Mouse (Mus musculus): ENCODE results near the gene Cdkl4. TPM values are rescaled to one million over a fixed set of nuclear protein-coding genes. Genes with fewer than 3 reads are reported as not detected.

The Cdkl4 gene
- total and polyA plus RNA-seq, 3 experiments, result 0.42 to 0.71 TPM; not detected in 1

DNA sequence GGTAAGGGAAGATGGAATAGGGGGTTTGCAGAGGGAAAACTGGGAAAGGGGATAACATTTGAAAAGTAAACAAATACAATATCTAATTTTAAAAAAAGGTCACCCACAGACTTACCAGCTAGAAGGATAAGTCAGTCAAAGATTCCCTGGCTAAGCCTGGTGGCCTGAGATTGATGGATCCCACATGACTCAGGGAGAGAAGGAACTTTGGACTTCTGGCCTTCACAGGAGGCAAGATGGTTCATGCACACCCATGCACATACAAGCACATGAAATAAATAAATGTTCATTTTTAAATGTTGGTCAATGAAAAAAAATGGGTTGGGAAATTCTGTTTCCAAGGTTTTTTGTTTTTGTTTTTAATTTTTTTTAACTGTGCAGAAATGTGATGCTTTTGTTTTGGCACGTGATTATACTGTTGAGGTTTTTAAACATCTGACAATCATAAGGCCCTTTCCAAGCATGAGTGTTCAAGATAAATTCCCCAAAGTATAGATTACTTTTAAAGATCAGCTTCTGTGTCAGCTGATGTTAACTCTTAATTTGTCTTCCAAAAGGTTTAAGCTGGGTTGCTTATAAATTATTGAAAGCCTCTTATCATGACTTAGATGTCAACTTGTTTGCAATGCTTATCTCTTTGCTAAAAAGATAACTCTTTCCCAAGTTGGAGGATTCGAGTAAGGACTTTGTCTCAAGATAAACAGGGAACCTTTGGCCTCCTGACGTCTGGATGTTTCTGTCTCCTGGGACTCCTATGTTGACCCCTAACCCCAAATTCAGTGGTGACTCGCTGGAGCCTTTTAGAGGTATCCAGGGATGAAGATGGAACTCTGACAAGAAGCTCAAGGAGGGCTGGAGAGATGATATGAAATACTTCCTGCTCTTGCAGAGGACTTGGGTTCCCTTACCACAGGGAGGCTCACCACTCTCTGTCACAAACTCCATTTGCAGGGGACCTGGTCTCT, 67.8 kb downstream of the Cdkl4 start:
- H3K36me3 ChIP-seq (ENCODE audit: control insufficient read depth in 1 of 2, insufficient read depth in 2 of 2, low read length in 2 of 2), result peaks cover 0 to 16% of the 10 kb centered on the region in 2 experiments; a peak in 2 of 4 replicates
- no peak overlapping the region for H3K4me3 ChIP-seq (ENCODE audit: control insufficient read depth in 1 of 2, insufficient read depth in 1 of 2, low read depth in 2 of 2, low read length in 2 of 2)
- TF ChIP-seq USF1 (IDR thresholded peaks at IDR 0.05; ENCODE audit: low read depth, low read length) (peak; percentile 63; the same call in 1 of the 2 replicates), ETS1 (IDR thresholded peaks at IDR 0.05; ENCODE audit: low read depth, low read length) (peak; percentile 46; the same call in 1 of the 2 replicates), GABPA (IDR thresholded peaks at IDR 0.05; ENCODE audit: low read depth, low read length) (no peak), RAD21 (IDR thresholded peaks at IDR 0.05; ENCODE audit: low read depth, low read length) (no peak), GATA1 (IDR thresholded peaks at IDR 0.05; ENCODE audit: low read depth, low read length) (0 out of 2 replicates have a peak, but pooled peaks have one; percentile 34), ZNF384 (IDR thresholded peaks at IDR 0.05; ENCODE audit: low read depth, low read length) (no peak), BHLHE40 (IDR thresholded peaks at IDR 0.05; ENCODE audit: borderline replicate concordance, low read depth, low read length) (peak; percentile 62; the same call in 1 of the 2 replicates), EP300 (IDR thresholded peaks at IDR 0.05; ENCODE audit: low read depth in 1 of 2, low read length in 2 of 2) (peak in 1 of 2 experiments; percentile 42; a peak in 1 of 4 replicates), SIN3A (IDR thresholded peaks at IDR 0.05; ENCODE audit: low read length) (0 out of 2 replicates have a peak, but pooled peaks have one; percentile 22), ZMIZ1 (IDR thresholded peaks at IDR 0.05; ENCODE audit: low read depth, low read length) (no peak)
- no peaks in the 10 kb centered on the region for H3K79me2 ChIP-seq (ENCODE audit: control insufficient read depth, insufficient read depth, low read length, poor library complexity)
- H3K27me3 ChIP-seq (ENCODE audit: control insufficient read depth in 1 of 2, insufficient read depth in 2 of 2, low read length in 2 of 2), result no peaks in the 10 kb centered on the region
- peaks cover 0 to 18% of the 10 kb centered on the region in 2 experiments; a peak in 3 of 4 replicates for H3K4me1 ChIP-seq (ENCODE audit: control insufficient read depth in 1 of 2, insufficient read depth in 2 of 2, low read length in 2 of 2)
- no peak for DNase-seq (ENCODE audit: low read depth, low spot score)
- H3K9ac ChIP-seq (ENCODE audit: control insufficient read depth, low read depth, low read length, poor library complexity, severe bottlenecking), result no peak overlapping the region
- H3K27ac ChIP-seq (ENCODE audit: control insufficient read depth, low read depth, low read length), result no peak overlapping the region
- no peaks in the 10 kb centered on the region for H3K9me3 ChIP-seq (replicated peaks; ENCODE audit: insufficient read depth, low read length)

DNA sequence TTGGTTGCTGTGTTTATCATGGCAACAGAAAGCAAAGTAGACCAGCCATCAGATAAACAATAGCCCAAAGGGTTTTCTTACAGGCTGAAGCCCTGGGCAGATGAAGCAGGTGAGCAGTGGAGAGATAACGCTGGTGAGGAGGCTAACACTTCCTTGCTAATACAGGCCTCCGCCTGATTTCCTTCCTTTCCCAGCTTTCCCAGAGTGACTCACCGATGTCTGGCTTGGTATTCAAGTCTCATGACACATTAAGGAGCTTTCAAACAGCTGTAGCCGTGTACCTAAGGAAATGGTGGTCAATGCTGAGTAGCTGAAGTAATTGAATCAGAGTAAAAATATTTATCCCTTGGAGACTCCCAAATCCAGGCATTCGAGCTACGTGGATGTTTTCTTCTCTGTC, 71.8 kb downstream of the Cdkl4 start:
- TF ChIP-seq ETS1 (IDR thresholded peaks at IDR 0.05; ENCODE audit: low read depth, low read length), result no peak
- TF ChIP-seq USF1 (IDR thresholded peaks at IDR 0.05; ENCODE audit: low read depth, low read length), result no peak
- no peak for TF ChIP-seq UBTF (IDR thresholded peaks at IDR 0.05; ENCODE audit: borderline replicate concordance, insufficient read depth, low read depth, low read length)
- no peak for TF ChIP-seq BHLHE40 (IDR thresholded peaks at IDR 0.05; ENCODE audit: borderline replicate concordance, low read depth, low read length)
- no peak for TF ChIP-seq JUND (IDR thresholded peaks at IDR 0.05; ENCODE audit: low read depth, low read length)
- TF ChIP-seq CHD1 (IDR thresholded peaks at IDR 0.05; ENCODE audit: low read depth, low read length), result no peak
- no peak for TF ChIP-seq MYB (IDR thresholded peaks at IDR 0.05; ENCODE audit: low read depth, low read length)
- TF ChIP-seq KAT2A (conservative IDR thresholded peaks at IDR 0.05; ENCODE audit: low read depth, low read length), result no peak
- TF ChIP-seq GABPA (IDR thresholded peaks at IDR 0.05; ENCODE audit: low read depth, low read length), result no peak
- Histone ChIP-seq H3K79me2 (ENCODE audit: control insufficient read depth, insufficient read depth, low read length, poor library complexity) (no peaks in the 10 kb centered on the region), H3K27ac (ENCODE audit: control insufficient read depth, low read depth, low read length) (no peak overlapping the region), H3K4me1 (ENCODE audit: control insufficient read depth in 1 of 2, insufficient read depth in 2 of 2, low read length in 2 of 2) (peaks cover 4 to 9% of the 10 kb centered on the region in 2 experiments; a peak in 3 of 4 replicates), H3K36me3 (ENCODE audit: control insufficient read depth in 1 of 2, insufficient read depth in 2 of 2, low read length in 2 of 2) (peaks cover 0 to 11% of the 10 kb centered on the region in 2 experiments; a peak in 2 of 4 replicates), H3K4me3 (ENCODE audit: control insufficient read depth in 1 of 2, insufficient read depth in 1 of 2, low read depth in 2 of 2, low read length in 2 of 2) (no peak overlapping the region), H3K9ac (ENCODE audit: control insufficient read depth, low read depth, low read length, poor library complexity, severe bottlenecking) (no peak overlapping the region), H3K9me3 (replicated peaks; ENCODE audit: insufficient read depth, low read length) (no peaks in the 10 kb centered on the region), H3K27me3 (ENCODE audit: control insufficient read depth in 1 of 2, insufficient read depth in 2 of 2, low read length in 2 of 2) (no peaks in the 10 kb centered on the region)
- DNase-seq (ENCODE audit: low read depth, low spot score), result no peak
